Mouse (Mus musculus) cerebellum, adult 11-12 months (tissue): Measurements from ENCODE around the gene Eif3d.

Experiments used
- DNase-seq: peaks from one replicate; pipeline ENCODE4 v3.0.0; 2022

Gene Eif3d

GRCm38 (mm10) chr15:77949061-77949460, 21.6 kb downstream of the Eif3d start:
- DNase-seq = no peak

- DNase-seq = no peak
These were observed 24.9 kb downstream of the Eif3d start for GRCm38 (mm10) chr15:77945711-77946110.

- no peak for DNase-seq
These were observed 29.1 kb downstream of the Eif3d start for GRCm38 (mm10) chr15:77941563-77941962.

- DNase-seq = no peak
These were observed 32.1 kb downstream of the Eif3d start for GRCm38 (mm10) chr15:77938516-77938915.

- DNase-seq = peak; percentile 67
These were observed 34.8 kb downstream of the Eif3d start for GRCm38 (mm10) chr15:77935673-77936375.

- DNase-seq = no peak
These were observed 35.6 kb downstream of the Eif3d start for GRCm38 (mm10) chr15:77934968-77935367.

- DNase-seq = peak; percentile 74
These were observed 36.3 kb downstream of the Eif3d start for GRCm38 (mm10) chr15:77934326-77934725.

GRCm38 (mm10) chr15:77933770-77934169, 36.8 kb downstream of the Eif3d start:
- peak; percentile 98 for DNase-seq

GRCm38 (mm10) chr15:77933222-77933621, 37.4 kb downstream of the Eif3d start:
- no peak for DNase-seq

GRCm38 (mm10) chr15:77931689-77932016, 39.0 kb downstream of the Eif3d start:
- DNase-seq = no peak

- no peak for DNase-seq
These were observed 39.5 kb downstream of the Eif3d start for GRCm38 (mm10) chr15:77930986-77931688.

- DNase-seq = no peak
These were observed 40.8 kb downstream of the Eif3d start for GRCm38 (mm10) chr15:77929804-77930203.

GRCm38 (mm10) chr15:77928673-77929331, 41.8 kb downstream of the Eif3d start, which contains the start of gene Txn2:
Txn2 (minus strand) TSS chr15:77929006.
- DNase-seq = peak; percentile 98

- DNase-seq = no peak
These were observed 42.5 kb downstream of the Eif3d start for GRCm38 (mm10) chr15:77928091-77928490.

- DNase-seq = no peak
These were observed 43.7 kb downstream of the Eif3d start for GRCm38 (mm10) chr15:77926921-77927320.

GRCm38 (mm10) chr15:77925195-77925594, 45.4 kb downstream of the Eif3d start:
- DNase-seq = no peak

- no peak for DNase-seq
These were observed 47.2 kb downstream of the Eif3d start for GRCm38 (mm10) chr15:77923267-77924035.

- DNase-seq = no peak
These were observed 47.9 kb downstream of the Eif3d start for GRCm38 (mm10) chr15:77922710-77923109.

GRCm38 (mm10) chr15:77921636-77922035, 49.0 kb downstream of the Eif3d start:
- no peak for DNase-seq

GRCm38 (mm10) chr15:77920511-77921462, 49.8 kb downstream of the Eif3d start:
- DNase-seq = no peak

GRCm38 (mm10) chr15:77919441-77919840, 51.2 kb downstream of the Eif3d start:
- DNase-seq = no peak
